Mouse (Mus musculus) B cell, adult 67 days (primary cell): Measurements from ENCODE around the gene Ddx24. TPM values are rescaled to one million over a fixed set of nuclear protein-coding genes. Genes with fewer than 3 reads are reported as not detected.

Source experiments
- total RNA-seq, 2 experiments: library from RNA; stranded (reverse); gene quantifications; 4 replicates each; pipeline ENCODE4 v1.2.4; 2023

Ddx24 gene
- 100 to 1,000 TPM; 196 to 208 TPM for total RNA-seq

GRCm38 (mm10) chr12:103425729-103426470, at the start of gene Ddx24:
Ddx24 (minus strand) TSS chr12:103425830.

GRCm38 (mm10) chr12:103457140-103457539, 31.5 kb upstream of the Ddx24 start, which contains the start of gene Ifi27l2b:
Ifi27l2b (minus strand) TSS chr12:103457223.

GRCm38 (mm10) chr12:103443524-103443923, 17.9 kb upstream of the Ddx24 start, which contains the start of gene Ifi27l2a:
Ifi27l2a (minus strand) TSS chr12:103443680.

GRCm38 (mm10) chr12:103433986-103434731, 8.5 kb upstream of the Ddx24 start, which contains the start of gene Ifi27:
Ifi27 (plus strand) TSS chr12:103434211.

GRCm38 (mm10) chr12:103407720-103408119, 17.9 kb downstream of the Ddx24 start, which contains the start of gene 9330161L09Rik:
9330161L09Rik (minus strand) TSS chr12:103407820.

GRCm38 (mm10) chr12:103388505-103389347, 36.9 kb downstream of the Ddx24 start, which contains the start of gene Otub2:
Otub2 (plus strand) TSS chr12:103388682.

Other genes with a start within 250 kb of the Ddx24 start
- gene Prima1, start 183.7 kb downstream of the Ddx24 start, total RNA-seq: not detected
- not detected for gene Fam181a, start 114.9 kb downstream of the Ddx24 start, total RNA-seq
- 10 to 100 TPM; 21.8 to 33.1 TPM for gene Asb2, start 69.8 kb downstream of the Ddx24 start, total RNA-seq
- 10 to 100 TPM in 1 of 2 experiments, 1 to 10 TPM in 1; 5.5 to 10.1 TPM for gene Otub2, start 37.1 kb downstream of the Ddx24 start, total RNA-seq
- gene 9330161L09Rik, start 18.0 kb downstream of the Ddx24 start, total RNA-seq: 10 to 100 TPM in 1 of 2 experiments, 1 to 10 TPM in 1; 8.2 to 11.0 TPM
- 100 to 1,000 TPM in 1 of 2 experiments, 10 to 100 TPM in 1; 85.5 to 107 TPM for gene Ifi27, start 8.4 kb upstream of the Ddx24 start, total RNA-seq
- 100 to 1,000 TPM; 143 to 206 TPM for gene Ifi27l2a, start 17.9 kb upstream of the Ddx24 start, total RNA-seq
- not detected for gene Ifi27l2b, start 31.4 kb upstream of the Ddx24 start, total RNA-seq
- under 1 TPM in 1 of 2 experiments, not detected in 1; 0.26 TPM for gene Ppp4r4, start 106.5 kb upstream of the Ddx24 start, total RNA-seq
- gene Serpina10, start 205.6 kb upstream of the Ddx24 start, total RNA-seq: not detected
- gene Serpina6, start 231.4 kb upstream of the Ddx24 start, total RNA-seq: not detected